Mouse (Mus musculus): Measurements from ENCODE around the gene Cd109. TPM values are rescaled to one million over a fixed set of nuclear protein-coding genes. Genes with fewer than 3 reads are reported as not detected.

The Cd109 gene
- polyA plus RNA-seq, 1 experiment from 2014 or later, result 1.8 TPM

DNA sequence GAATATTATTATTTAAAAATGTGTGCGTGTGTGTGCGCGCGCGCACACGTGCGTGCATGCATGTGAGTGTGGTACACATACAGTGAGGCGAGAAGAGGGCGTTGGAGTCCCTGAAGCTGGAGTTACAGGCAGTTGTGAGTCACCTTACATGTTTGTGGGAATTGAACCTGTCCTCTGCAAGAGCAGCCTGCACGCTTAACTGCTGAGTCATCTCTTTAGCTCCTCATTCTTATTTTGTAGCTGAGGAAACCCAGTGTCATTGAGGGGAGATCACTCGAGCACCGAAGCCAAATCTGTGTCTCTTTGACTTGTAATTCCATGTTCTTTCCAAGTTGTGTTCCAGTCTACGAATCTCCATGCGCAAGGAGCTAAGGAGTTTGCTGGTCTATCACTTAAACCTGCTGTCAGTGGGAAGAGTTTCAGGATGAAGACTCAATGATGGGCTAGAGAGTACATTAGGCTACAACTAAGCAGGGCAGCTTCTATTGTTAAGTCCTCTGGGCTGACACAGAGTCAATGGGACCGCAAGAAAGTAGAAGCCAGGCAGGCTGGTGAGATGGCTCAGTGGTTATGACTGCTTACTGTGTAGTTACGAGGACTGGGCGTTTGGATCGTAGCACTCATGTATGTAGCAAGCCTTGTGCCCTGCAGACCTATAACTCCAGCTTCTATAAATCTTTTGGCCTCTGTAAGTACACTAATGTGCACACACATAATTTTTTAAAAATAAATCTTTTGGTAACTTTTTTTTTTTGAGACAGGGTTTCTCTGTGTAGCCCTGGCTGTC, 19.4 kb upstream of the Cd109 start:
- Histone ChIP-seq H3K27ac (ENCODE audit: poor library complexity, severe bottlenecking) (no peak overlapping the region), H3K4me2 (no peak overlapping the region), H3K4me3 (no peak overlapping the region), H3K27me3 (replicated peaks) (no peaks in the 10 kb centered on the region), H3K9ac (no peak overlapping the region), H3K9me3 (replicated peaks) (no peaks in the 10 kb centered on the region), H3K4me1 (replicated peaks) (no peaks in the 10 kb centered on the region), H3K36me3 (no peaks in the 10 kb centered on the region)
- no peak for ATAC-seq (ENCODE audit: insufficient number of reproducible peaks, low FRiP score)
- 87% methylated on average over 18 of the region's 18 CpGs for WGBS

GRCm38 (mm10) chr9:78596834-78597233, 18.5 kb upstream of the Cd109 start:
- ATAC-seq (ENCODE audit: insufficient number of reproducible peaks, low FRiP score), result no peak
- Histone ChIP-seq H3K27me3 (replicated peaks) (no peaks in the 10 kb centered on the region), H3K4me3 (no peak overlapping the region), H3K9me3 (replicated peaks) (no peaks in the 10 kb centered on the region), H3K4me2 (no peak overlapping the region), H3K27ac (ENCODE audit: poor library complexity, severe bottlenecking) (no peak overlapping the region), H3K4me1 (replicated peaks) (no peaks in the 10 kb centered on the region), H3K36me3 (no peaks in the 10 kb centered on the region), H3K9ac (no peak overlapping the region)
- 6% methylated on average over 5 of the region's 5 CpGs for WGBS

DNA sequence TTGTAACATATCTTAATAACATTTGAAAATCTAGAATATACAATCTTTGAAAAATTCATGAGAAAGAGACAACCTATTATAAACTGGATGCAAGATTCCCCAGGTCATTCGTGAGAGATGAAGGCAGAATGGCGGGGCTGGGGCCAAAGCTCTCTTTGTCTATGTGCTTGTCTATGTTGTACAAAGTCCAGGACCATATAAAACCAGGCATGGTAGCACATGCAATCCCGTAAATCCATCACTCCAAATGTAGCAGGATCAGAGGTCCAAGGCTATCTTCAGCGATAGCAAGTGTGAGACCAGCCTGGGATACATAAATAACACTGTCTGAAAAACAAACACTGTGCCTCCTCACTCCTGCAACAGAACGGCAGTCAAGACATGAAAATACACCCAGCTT, 15.4 kb upstream of the Cd109 start:
- Histone ChIP-seq H3K4me1 (replicated peaks) (no peaks in the 10 kb centered on the region), H3K4me2 (no peak overlapping the region), H3K9ac (no peak overlapping the region), H3K36me3 (no peaks in the 10 kb centered on the region), H3K27ac (ENCODE audit: poor library complexity, severe bottlenecking) (no peak overlapping the region), H3K9me3 (replicated peaks) (no peaks in the 10 kb centered on the region; the same call in 1 of the 2 replicates), H3K27me3 (replicated peaks) (no peaks in the 10 kb centered on the region), H3K4me3 (no peak overlapping the region)
- ATAC-seq (ENCODE audit: insufficient number of reproducible peaks, low FRiP score), result no peak
- WGBS, result 68% methylated on average over 5 of the region's 5 CpGs

- 56% methylated on average over 4 of the region's 4 CpGs for WGBS
Observed at GRCm38 (mm10) chr9:78601046-78601730, 14.2 kb upstream of the Cd109 start.

GRCm38 (mm10) chr9:78614201-78614600, 1.1 kb upstream of the Cd109 start:
- ATAC-seq (ENCODE audit: insufficient number of reproducible peaks, low FRiP score), result no peak
- no peaks in the 10 kb centered on the region for H3K36me3 ChIP-seq
- WGBS, result 34% methylated on average over 6 of the region's 6 CpGs
- no peak overlapping the region for H3K27ac ChIP-seq (ENCODE audit: poor library complexity, severe bottlenecking)
- no peak overlapping the region for H3K4me3 ChIP-seq
- H3K4me2 ChIP-seq, result no peak overlapping the region
- no peaks in the 10 kb centered on the region for H3K9me3 ChIP-seq (replicated peaks)
- H3K9ac ChIP-seq, result no peak overlapping the region
- H3K27me3 ChIP-seq (replicated peaks), result no peaks in the 10 kb centered on the region
- H3K4me1 ChIP-seq (replicated peaks), result peaks cover 5% of the 10 kb centered on the region

More at GRCm38 (mm10) chr9:78601046-78601730, 14.2 kb upstream of the Cd109 start:
- Histone ChIP-seq H3K27me3 (replicated peaks) (no peaks in the 10 kb centered on the region), H3K4me1 (replicated peaks) (no peaks in the 10 kb centered on the region), H3K4me2 (no peak overlapping the region), H3K27ac (ENCODE audit: poor library complexity, severe bottlenecking) (no peak overlapping the region), H3K9ac (no peak overlapping the region), H3K4me3 (no peak overlapping the region), H3K9me3 (replicated peaks) (no peaks in the 10 kb centered on the region; the same call in 1 of the 2 replicates), H3K36me3 (no peaks in the 10 kb centered on the region)
- ATAC-seq (ENCODE audit: insufficient number of reproducible peaks, low FRiP score), result no peak

DNA sequence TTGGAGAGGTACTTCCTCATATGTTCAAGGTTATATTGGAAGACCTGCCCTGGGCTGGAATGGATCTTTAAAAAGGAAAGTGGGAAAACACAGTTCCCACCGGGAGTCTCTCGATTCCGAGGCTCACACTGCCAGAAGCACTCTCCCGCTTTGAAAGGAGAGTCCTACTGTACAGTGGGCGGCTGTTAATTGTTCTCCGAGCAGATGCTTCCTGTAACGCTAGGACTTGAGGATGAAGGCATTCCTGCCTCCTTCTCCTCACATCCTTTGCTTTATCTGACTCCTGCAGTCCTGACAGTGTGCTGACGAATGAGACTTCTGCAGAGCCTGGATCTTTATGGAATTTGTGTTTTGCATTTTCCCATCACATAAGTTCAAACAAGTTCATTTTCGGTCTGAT, 3.9 kb downstream of the Cd109 start:
- Histone ChIP-seq H3K27ac (ENCODE audit: poor library complexity, severe bottlenecking) (no peak overlapping the region), H3K9ac (no peak overlapping the region), H3K4me3 (no peak overlapping the region), H3K36me3 (no peaks in the 10 kb centered on the region), H3K27me3 (replicated peaks) (no peaks in the 10 kb centered on the region), H3K4me2 (no peak overlapping the region), H3K4me1 (replicated peaks) (peaks cover 2% of the 10 kb centered on the region), H3K9me3 (replicated peaks) (no peaks in the 10 kb centered on the region)
- peak; percentile 31; the same call in 1 of the 2 replicates for ATAC-seq (ENCODE audit: insufficient number of reproducible peaks, low FRiP score)
- 52% methylated on average over 9 of the region's 9 CpGs for WGBS

DNA sequence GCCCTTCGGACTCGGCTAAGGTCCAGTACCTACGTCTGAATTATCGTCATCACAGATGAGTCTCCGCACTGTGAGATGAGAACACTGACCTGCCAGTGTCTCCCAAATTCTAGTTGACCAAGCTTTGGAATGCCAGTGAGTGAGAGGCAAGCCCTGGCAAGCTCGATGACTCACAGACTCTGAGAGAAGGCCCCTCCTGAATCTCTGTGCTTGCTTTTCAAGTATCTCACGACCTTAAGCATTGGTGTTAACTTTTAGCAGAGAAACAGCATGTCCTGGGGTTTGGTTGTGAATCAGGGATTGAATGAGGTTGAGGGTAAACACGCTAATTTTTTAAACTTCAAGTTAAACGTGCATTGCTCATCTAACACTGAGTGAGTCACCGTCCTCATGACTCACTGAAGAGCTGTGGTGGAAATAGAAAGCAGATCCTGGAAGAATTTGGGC, 8.0 kb downstream of the Cd109 start:
- Histone ChIP-seq H3K4me3 (no peak overlapping the region), H3K4me2 (no peak overlapping the region), H3K4me1 (replicated peaks) (no peaks in the 10 kb centered on the region), H3K27me3 (replicated peaks) (no peaks in the 10 kb centered on the region), H3K9ac (no peak overlapping the region), H3K27ac (ENCODE audit: poor library complexity, severe bottlenecking) (no peak overlapping the region), H3K9me3 (replicated peaks) (no peaks in the 10 kb centered on the region), H3K36me3 (no peaks in the 10 kb centered on the region)
- 66% methylated on average over 10 of the region's 10 CpGs for WGBS
- ATAC-seq (ENCODE audit: insufficient number of reproducible peaks, low FRiP score), result no peak

- peak overlapping the region; percentile 9; the same call in 1 of the 2 replicates for H3K4me2 ChIP-seq
- ATAC-seq (ENCODE audit: insufficient number of reproducible peaks, low FRiP score), result no peak
- H3K9me3 ChIP-seq (replicated peaks), result no peaks in the 10 kb centered on the region
- H3K27me3 ChIP-seq (replicated peaks), result no peaks in the 10 kb centered on the region
- H3K36me3 ChIP-seq, result no peaks in the 10 kb centered on the region
- WGBS, result 44% methylated on average over 6 of the region's 6 CpGs
- H3K27ac ChIP-seq (ENCODE audit: poor library complexity, severe bottlenecking), result no peak overlapping the region
- no peaks in the 10 kb centered on the region for H3K4me1 ChIP-seq (replicated peaks)
- H3K9ac ChIP-seq, result no peak overlapping the region
- H3K4me3 ChIP-seq, result no peak overlapping the region
Observed at GRCm38 (mm10) chr9:78629991-78630390, 14.6 kb downstream of the Cd109 start.

- Histone ChIP-seq H3K4me3 (no peak overlapping the region), H3K4me1 (replicated peaks) (no peaks in the 10 kb centered on the region), H3K27ac (ENCODE audit: poor library complexity, severe bottlenecking) (no peak overlapping the region), H3K9ac (no peak overlapping the region), H3K9me3 (replicated peaks) (no peaks in the 10 kb centered on the region), H3K36me3 (no peaks in the 10 kb centered on the region), H3K4me2 (no peak overlapping the region), H3K27me3 (replicated peaks) (no peaks in the 10 kb centered on the region)
- WGBS, result 70% methylated on average over 6 of the region's 6 CpGs
- no peak for ATAC-seq (ENCODE audit: insufficient number of reproducible peaks, low FRiP score)
Observed at GRCm38 (mm10) chr9:78631755-78632434, 16.5 kb downstream of the Cd109 start.

DNA sequence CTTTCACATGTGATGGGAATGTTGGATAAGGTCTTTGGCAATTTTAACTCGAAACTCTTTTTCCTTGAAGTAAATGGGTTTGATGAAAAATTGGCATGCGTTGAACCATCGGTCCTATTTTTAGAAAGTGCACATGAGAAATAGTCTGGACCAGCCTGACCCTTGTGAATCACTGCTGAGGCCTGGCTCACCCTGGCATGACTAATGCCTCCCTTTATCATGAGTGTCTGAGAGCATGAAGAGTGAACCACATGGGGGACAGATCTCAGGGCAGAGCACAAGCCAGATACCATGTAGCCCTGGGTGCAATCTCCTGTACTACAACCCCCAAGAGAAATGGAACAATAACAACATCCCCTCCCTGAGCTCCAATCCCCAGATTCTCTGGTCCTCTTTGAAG, 18.6 kb downstream of the Cd109 start:
- Histone ChIP-seq H3K4me3 (no peak overlapping the region), H3K9ac (no peak overlapping the region), H3K36me3 (no peaks in the 10 kb centered on the region), H3K27me3 (replicated peaks) (no peaks in the 10 kb centered on the region), H3K27ac (ENCODE audit: poor library complexity, severe bottlenecking) (no peak overlapping the region), H3K9me3 (replicated peaks) (no peaks in the 10 kb centered on the region), H3K4me1 (replicated peaks) (no peaks in the 10 kb centered on the region), H3K4me2 (no peak overlapping the region)
- whole genome bisulfite sequencing, result 71% methylated on average over 3 of the region's 3 CpGs
- ATAC-seq (ENCODE audit: insufficient number of reproducible peaks, low FRiP score), result no peak

DNA sequence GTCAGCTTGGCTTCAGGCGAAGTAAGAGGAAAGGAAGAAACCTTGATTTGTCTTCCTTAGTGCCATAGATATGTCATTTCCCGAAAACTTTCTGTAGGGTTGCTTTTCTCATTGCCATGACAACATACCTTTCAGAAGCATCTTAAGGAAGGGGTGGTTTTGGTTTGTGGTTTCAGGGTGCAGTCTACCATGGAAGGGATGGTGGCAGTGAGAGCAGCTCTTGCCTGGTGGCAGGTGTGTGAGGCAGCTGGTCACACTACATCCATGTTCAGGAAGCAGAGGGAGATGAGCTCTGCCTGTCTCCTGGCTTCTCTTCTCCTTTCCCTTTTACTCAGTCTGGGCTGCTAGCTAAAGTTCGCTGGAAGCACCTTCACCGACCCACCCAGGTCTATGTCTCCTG, 26.0 kb downstream of the Cd109 start:
- 76% methylated on average over 4 of the region's 4 CpGs for WGBS
- Histone ChIP-seq H3K4me3 (no peak overlapping the region), H3K9ac (no peak overlapping the region), H3K4me1 (replicated peaks) (no peaks in the 10 kb centered on the region), H3K27ac (ENCODE audit: poor library complexity, severe bottlenecking) (no peak overlapping the region), H3K4me2 (no peak overlapping the region), H3K36me3 (no peaks in the 10 kb centered on the region), H3K27me3 (replicated peaks) (no peaks in the 10 kb centered on the region), H3K9me3 (replicated peaks) (no peaks in the 10 kb centered on the region)
- ATAC-seq (ENCODE audit: insufficient number of reproducible peaks, low FRiP score), result no peak
